Mouse (Mus musculus): ENCODE data around the gene Scel.

- no peak for TF ChIP-seq POLR2A (IDR thresholded peaks at IDR 0.05; ENCODE audit: borderline replicate concordance, extremely low read depth, low read depth, low read length)
- no peak for TF ChIP-seq CTCF (IDR thresholded peaks at IDR 0.05; ENCODE audit: insufficient read depth, low read length)
Observed at GRCm38 (mm10) chr14:103586662-103587061, 73.5 kb downstream of the Scel start.
